Mouse (Mus musculus) forebrain, embryonic 13.5 days (tissue): ENCODE data around the gene Nme6. TPM values are rescaled to one million over a fixed set of nuclear protein-coding genes. Genes with fewer than 3 reads are reported as not detected.

ENCODE experiments used
- ATAC-seq: fragments of 200-750 bp; cut with Nextera tagmentation; 2 replicates; pipeline ENCODE4 v1.8.0; 2017
- H3K27ac ChIP-seq: fragments of 300-500 bp; sonication (generic); 2 replicates; pipeline ENCODE4 v1.5.1; 2015; ENCODE audit warnings: inconsistent platforms, mild to moderate bottlenecking, moderate library complexity
- H3K27me3 ChIP-seq: fragments of 300-500 bp; sonication (generic); 2 replicates; pipeline ENCODE4 v1.6.1; 2015; ENCODE audit warnings: mild to moderate bottlenecking, inconsistent platforms
- H3K36me3 ChIP-seq: fragments of 300-500 bp; sonication (generic); 2 replicates; pipeline ENCODE4 v1.6.1; 2015; ENCODE audit warnings: mild to moderate bottlenecking, inconsistent platforms; ENCODE audit not compliant: poor library complexity, severe bottlenecking
- H3K4me1 ChIP-seq: fragments of 300-500 bp; sonication (generic); 2 replicates; pipeline ENCODE4 v1.6.1; 2015; ENCODE audit warnings: inconsistent platforms
- H3K4me2 ChIP-seq: fragments of 300-500 bp; sonication (generic); 2 replicates; pipeline ENCODE4 v1.6.1; 2015; ENCODE audit warnings: inconsistent platforms, mild to moderate bottlenecking, moderate library complexity
- H3K4me3 ChIP-seq: fragments of 300-500 bp; sonication (generic); 2 replicates; pipeline ENCODE4 v1.5.1; 2015; ENCODE audit warnings: mild to moderate bottlenecking, inconsistent platforms
- H3K9ac ChIP-seq: fragments of 300-500 bp; sonication (generic); 2 replicates; pipeline ENCODE4 v1.6.1; 2015; ENCODE audit warnings: mild to moderate bottlenecking, inconsistent platforms
- H3K9me3 ChIP-seq: fragments of 300-500 bp; sonication (generic); replicated peaks from 2 replicates; pipeline ENCODE4 v1.6.1; 2016; ENCODE audit warnings: inconsistent platforms
- WGBS: fragments of 180-500 bp; shearing (Covaris S2); methylation state at CpG from one replicate; pipeline ENCODE4 v1.1.7; 2015; 5-methylcytosine and 5-hydroxymethylcytosine counted together
- microRNA-seq: library from miRNA; unstranded; fragments of <30 nt; microRNA quantifications from one replicate; pipeline ENCODE4, GENCODE M21; 2016
- polyA plus RNA-seq: library from polyadenylated mRNA; unstranded; fragments of >200 nt; fragmentation: Nextera tagmentation; extraction: Ambion mirVana; gene quantifications from 2 replicates; pipeline ENCODE4 v1.2.1, GENCODE M21; 2015

Gene Nme6
- polyA plus RNA-seq, 1 experiment from 2014 or later: 76.4 TPM

DNA sequence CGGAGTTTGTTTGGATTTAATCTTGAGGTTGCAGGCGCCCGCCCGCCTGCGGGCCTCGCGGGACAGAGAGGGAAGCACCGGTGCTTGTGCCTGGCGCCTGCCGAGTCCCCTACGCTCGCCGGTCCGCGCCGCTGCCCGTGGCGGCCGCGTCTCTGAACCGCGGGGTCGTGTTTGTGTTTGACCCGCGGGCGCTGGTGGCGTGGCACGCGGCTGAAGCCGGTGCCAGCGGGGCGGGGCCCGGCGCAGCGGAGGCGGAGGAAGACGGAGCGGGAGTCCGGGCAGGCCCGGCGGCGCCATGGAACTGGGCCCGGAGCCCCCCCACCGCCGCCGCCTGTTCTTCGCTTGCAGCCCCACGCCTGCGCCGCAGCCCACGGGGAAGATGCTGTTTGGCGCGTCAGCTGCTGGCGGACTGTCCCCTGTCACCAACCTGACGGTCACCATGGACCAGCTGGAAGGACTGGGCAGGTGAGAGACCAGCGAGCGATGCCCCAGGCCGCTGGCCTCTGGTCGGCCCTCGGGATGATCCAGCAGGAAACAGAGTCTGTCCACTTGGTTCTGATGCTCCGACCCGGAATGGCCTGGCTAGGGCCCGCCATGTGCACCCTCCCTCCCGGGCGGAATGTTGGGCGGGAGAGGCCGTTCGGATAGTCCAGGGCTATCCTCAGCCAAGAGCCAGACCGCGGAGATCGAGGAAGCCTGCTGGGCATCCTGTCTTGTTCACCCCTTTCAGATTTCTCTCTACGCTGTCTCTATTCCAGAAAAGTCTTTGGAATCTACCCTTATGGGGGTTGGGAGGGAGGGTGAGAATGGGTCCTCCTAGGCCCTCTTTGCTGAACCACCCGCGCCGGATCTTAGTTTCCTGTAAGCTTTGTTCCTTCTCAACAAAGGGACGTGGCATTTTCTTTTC is 43.4 kb downstream of the Nme6 start:
- peak; percentile 66 for ATAC-seq
- under 1% methylated on average over 62 of the region's 76 CpGs for WGBS
- peaks cover 34% of the 10 kb centered on the region for H3K36me3 ChIP-seq
- peak overlapping the region; percentile 98 for H3K4me3 ChIP-seq
- H3K9me3 ChIP-seq: no peaks in the 10 kb centered on the region
- H3K4me2 ChIP-seq: peak overlapping the region; percentile 81
- H3K27me3 ChIP-seq: no peaks in the 10 kb centered on the region
- H3K9ac ChIP-seq: peak overlapping the region; percentile 97
- peak overlapping the region; percentile 85 for H3K27ac ChIP-seq
- H3K4me1 ChIP-seq: peaks cover 21% of the 10 kb centered on the region

- H3K9ac ChIP-seq: peak overlapping the region; percentile 97
- H3K27me3 ChIP-seq: no peaks in the 10 kb centered on the region
- ATAC-seq: no peak
- H3K4me3 ChIP-seq: peak overlapping the region; percentile 98
- peaks cover 43% of the 10 kb centered on the region for H3K36me3 ChIP-seq
- H3K9me3 ChIP-seq: no peaks in the 10 kb centered on the region
- peak overlapping the region; percentile 85; the same call in 1 of the 2 replicates for H3K27ac ChIP-seq
- peaks cover 21% of the 10 kb centered on the region for H3K4me1 ChIP-seq
- under 1% methylated on average over 3 of the region's 3 CpGs for WGBS
- H3K4me2 ChIP-seq: peak overlapping the region; percentile 81
Observed at GRCm38 (mm10) chr9:109876756-109877155, 44.2 kb downstream of the Nme6 start.

- peak overlapping the region; percentile 98 for H3K4me3 ChIP-seq
Observed at GRCm38 (mm10) chr9:109877666-109878065, 45.1 kb downstream of the Nme6 start.

GRCm38 (mm10) chr9:109879305-109879704 is 46.8 kb downstream of the Nme6 start:
- Histone ChIP-seq H3K4me1 (peaks cover 21% of the 10 kb centered on the region), H3K9me3 (no peaks in the 10 kb centered on the region)
- WGBS: 97% methylated on average over 1 of the region's 1 CpGs

More at GRCm38 (mm10) chr9:109877666-109878065, 45.1 kb downstream of the Nme6 start:
- Histone ChIP-seq H3K27ac (no peak overlapping the region), H3K9ac (peak overlapping the region; percentile 97), H3K4me2 (peak overlapping the region; percentile 81), H3K27me3 (no peaks in the 10 kb centered on the region), H3K36me3 (peaks cover 52% of the 10 kb centered on the region), H3K4me1 (peaks cover 21% of the 10 kb centered on the region), H3K9me3 (no peaks in the 10 kb centered on the region)
- no peak for ATAC-seq
- WGBS: 71% methylated on average over 5 of the region's 5 CpGs

DNA sequence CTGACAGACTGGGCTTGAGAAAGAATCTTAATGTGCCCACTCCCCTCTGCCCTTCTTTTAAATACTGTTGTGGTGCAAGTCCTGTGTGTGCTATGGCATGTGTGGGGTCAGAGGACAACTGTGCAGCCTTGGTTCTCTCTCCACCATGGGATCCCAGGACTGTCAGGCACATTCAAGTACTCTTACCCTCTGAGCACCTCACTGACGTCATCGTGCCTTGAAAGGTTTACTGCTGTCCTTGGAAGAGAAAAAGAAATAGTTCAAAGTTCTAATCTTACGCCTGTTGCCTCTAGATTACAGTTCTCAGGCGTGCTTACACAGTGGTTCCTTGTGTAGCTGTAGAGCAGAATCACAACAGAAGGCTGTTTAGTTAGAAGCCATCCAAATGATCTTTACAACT is 53.7 kb downstream of the Nme6 start:
- H3K27ac ChIP-seq: no peak overlapping the region

More at GRCm38 (mm10) chr9:109879305-109879704, 46.8 kb downstream of the Nme6 start:
- H3K27ac ChIP-seq: no peak overlapping the region
- H3K36me3 ChIP-seq: peaks cover 68% of the 10 kb centered on the region
- no peak overlapping the region for H3K9ac ChIP-seq
- no peak overlapping the region for H3K4me3 ChIP-seq
- no peak for ATAC-seq
- no peaks in the 10 kb centered on the region for H3K27me3 ChIP-seq
- H3K4me2 ChIP-seq: no peak overlapping the region

GRCm38 (mm10) chr9:109887321-109887720 is 54.8 kb downstream of the Nme6 start:
- no peak overlapping the region for H3K4me3 ChIP-seq
- WGBS: 92% methylated on average over 5 of the region's 5 CpGs
- ATAC-seq: no peak
- peaks cover 98% of the 10 kb centered on the region for H3K36me3 ChIP-seq
- no peak overlapping the region for H3K27ac ChIP-seq
- no peak overlapping the region for H3K4me2 ChIP-seq
- no peaks in the 10 kb centered on the region for H3K27me3 ChIP-seq
- no peaks in the 10 kb centered on the region for H3K4me1 ChIP-seq
- no peak overlapping the region for H3K9ac ChIP-seq
- H3K9me3 ChIP-seq: no peaks in the 10 kb centered on the region

More for the DNA sequence above, 53.7 kb downstream of the Nme6 start:
- no peak for ATAC-seq
- Histone ChIP-seq H3K4me2 (no peak overlapping the region), H3K27me3 (no peaks in the 10 kb centered on the region), H3K9ac (no peak overlapping the region), H3K4me1 (no peaks in the 10 kb centered on the region), H3K9me3 (no peaks in the 10 kb centered on the region), H3K4me3 (no peak overlapping the region), H3K36me3 (peaks cover 98% of the 10 kb centered on the region)
- WGBS: 84% methylated on average over 4 of the region's 4 CpGs

DNA sequence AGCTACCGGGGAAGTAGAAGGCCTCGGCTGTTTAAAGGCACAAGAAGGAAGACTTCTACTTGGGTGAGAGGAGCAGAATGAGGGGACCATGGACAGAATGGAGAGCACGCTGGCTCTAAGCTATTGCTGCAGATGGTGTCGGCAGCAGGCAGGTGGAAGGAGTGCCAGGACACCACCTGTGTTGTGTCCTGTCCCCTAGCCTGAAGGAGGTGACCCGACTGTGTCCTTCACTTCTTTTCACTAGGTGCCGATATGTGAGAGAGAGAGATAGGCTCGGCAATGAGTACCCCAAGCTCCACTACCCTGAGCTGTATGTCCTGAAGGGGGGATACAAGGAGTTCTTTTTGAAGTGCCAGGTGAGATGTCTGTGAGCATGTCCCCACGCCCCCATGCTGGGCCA is 59.0 kb downstream of the Nme6 start:
- no peaks in the 10 kb centered on the region for H3K4me1 ChIP-seq
- peaks cover 91% of the 10 kb centered on the region for H3K36me3 ChIP-seq
- H3K4me2 ChIP-seq: no peak overlapping the region
- no peak for ATAC-seq
- H3K9ac ChIP-seq: no peak overlapping the region
- H3K27ac ChIP-seq: no peak overlapping the region
- no peak overlapping the region for H3K4me3 ChIP-seq
- H3K27me3 ChIP-seq: no peaks in the 10 kb centered on the region
- H3K9me3 ChIP-seq: no peaks in the 10 kb centered on the region
- 94% methylated on average over 8 of the region's 8 CpGs for WGBS

Small RNAs within 50 kb of the gene (microRNA-seq; reads per million reads assigned to microRNA genes)
- gene Mir7089: 1.3 reads per million

Other genes starting within 250 kb of the Nme6 start
- not detected in 2 replicates for gene Fbxw24, start 206.7 kb upstream of the Nme6 start, polyA plus RNA-seq
- gene Fbxw25, start 168.1 kb upstream of the Nme6 start, polyA plus RNA-seq: not detected in 2 replicates
- not detected in 2 replicates for gene Fbxw18, start 130.0 kb upstream of the Nme6 start, polyA plus RNA-seq
- gene Fbxw26, start 86.7 kb upstream of the Nme6 start, polyA plus RNA-seq: not detected in 2 replicates
- not detected in 2 replicates for gene Fbxw27, start 42.1 kb upstream of the Nme6 start, polyA plus RNA-seq
- not detected in 2 replicates for gene Spink8, start 20.5 kb upstream of the Nme6 start, polyA plus RNA-seq
- 0.33 and 0.45 TPM in 2 replicates for gene Camp, start 16.9 kb downstream of the Nme6 start, polyA plus RNA-seq
- gene Cdc25a, start 42.8 kb downstream of the Nme6 start, polyA plus RNA-seq: 26.1 and 28.5 TPM in 2 replicates
- 81.7 and 90.6 TPM in 2 replicates for gene Map4, start 98.7 kb downstream of the Nme6 start, polyA plus RNA-seq